Mouse (Mus musculus) midbrain, embryonic 12.5 days (tissue): ENCODE measurements around the gene Asgr1. TPM values are rescaled to one million over a fixed set of nuclear protein-coding genes. Genes with fewer than 3 reads are reported as not detected.

Source experiments
- ATAC-seq: fragments of 200-750 bp; cut with Nextera tagmentation; 2 replicates; pipeline ENCODE4 v1.8.0; 2017; ENCODE audit warnings: low read depth, moderate TSS enrichment, moderate library complexity; ENCODE audit not compliant: low FRiP score
- H3K27ac ChIP-seq: fragments of 300-500 bp; sonication (generic); replicated peaks from 2 replicates; pipeline ENCODE4 v1.5.1; 2016; ENCODE audit warnings: mild to moderate bottlenecking
- H3K27me3 ChIP-seq: fragments of 300-500 bp; sonication (generic); 2 replicates; pipeline ENCODE4 v1.6.1; 2016; ENCODE audit warnings: mild to moderate bottlenecking
- H3K36me3 ChIP-seq: fragments of 300-500 bp; sonication (generic); 2 replicates; pipeline ENCODE4 v1.6.1; 2016
- H3K4me1 ChIP-seq: fragments of 300-500 bp; sonication (generic); 2 replicates; pipeline ENCODE4 v1.6.1; 2016
- H3K4me2 ChIP-seq: fragments of 300-500 bp; sonication (generic); replicated peaks from 2 replicates; pipeline ENCODE4 v1.6.1; 2016; ENCODE audit warnings: mild to moderate bottlenecking, moderate library complexity
- H3K4me3 ChIP-seq: fragments of 300-500 bp; sonication (generic); 2 replicates; pipeline ENCODE4 v1.5.1; 2016; ENCODE audit warnings: mild to moderate bottlenecking
- H3K9ac ChIP-seq: fragments of 300-500 bp; sonication (generic); replicated peaks from 2 replicates; pipeline ENCODE4 v1.6.1; 2016; ENCODE audit warnings: mild to moderate bottlenecking, moderate library complexity
- H3K9me3 ChIP-seq: fragments of 300-500 bp; sonication (generic); 2 replicates; pipeline ENCODE4 v1.6.1; 2016; ENCODE audit warnings: mild to moderate bottlenecking
- WGBS: fragments of 180-500 bp; shearing (Covaris S2); methylation state at CpG from one replicate; pipeline ENCODE4 v1.1.7; 2016; 5-methylcytosine and 5-hydroxymethylcytosine counted together
- polyA plus RNA-seq: library from polyadenylated mRNA; unstranded; fragments of >200 nt; fragmentation: Nextera tagmentation; extraction: Ambion mirVana; gene quantifications from 2 replicates; pipeline ENCODE4 v1.2.1, GENCODE M21; 2016

Gene Asgr1
- polyA plus RNA-seq, 1 experiment from 2014 or later = 0.89 TPM

GRCm38 (mm10) chr11:70028401-70029129 lies 25.3 kb upstream of the Asgr1 start:
- Histone ChIP-seq H3K9ac (peak overlapping the region; percentile 54), H3K4me1 (peaks cover 69% of the 10 kb centered on the region), H3K9me3 (no peaks in the 10 kb centered on the region), H3K36me3 (peaks cover 26% of the 10 kb centered on the region), H3K4me3 (peak overlapping the region; percentile 41), H3K4me2 (peak overlapping the region; percentile 68), H3K27ac (peak overlapping the region; percentile 97), H3K27me3 (no peaks in the 10 kb centered on the region)
- ATAC-seq = peak; percentile 2; the same call in 1 of the 2 replicates
- WGBS = 25% methylated on average over 12 of the region's 12 CpGs

GRCm38 (mm10) chr11:70029130-70029801 lies 24.6 kb upstream of the Asgr1 start:
- Histone ChIP-seq H3K4me1 (peaks cover 64% of the 10 kb centered on the region), H3K4me3 (peak overlapping the region; percentile 41), H3K9me3 (no peaks in the 10 kb centered on the region), H3K36me3 (peaks cover 26% of the 10 kb centered on the region), H3K9ac (peak overlapping the region; percentile 57), H3K27ac (peak overlapping the region; percentile 97), H3K27me3 (no peaks in the 10 kb centered on the region), H3K4me2 (peak overlapping the region; percentile 68)
- under 1% methylated on average over 20 of the region's 20 CpGs for WGBS
- ATAC-seq = peak; percentile 95

GRCm38 (mm10) chr11:70029829-70030550 lies 23.9 kb upstream of the Asgr1 start:
- Histone ChIP-seq H3K9me3 (no peaks in the 10 kb centered on the region), H3K4me2 (peak overlapping the region; percentile 68), H3K4me3 (peak overlapping the region; percentile 41), H3K4me1 (peaks cover 56% of the 10 kb centered on the region), H3K27me3 (no peaks in the 10 kb centered on the region), H3K27ac (peak overlapping the region; percentile 97), H3K9ac (peak overlapping the region; percentile 57), H3K36me3 (peaks cover 30% of the 10 kb centered on the region)
- ATAC-seq = peak; percentile 45
- WGBS = 26% methylated on average over 11 of the region's 11 CpGs

- no peak for ATAC-seq
- H3K4me3 ChIP-seq = peak overlapping the region; percentile 41
- peak overlapping the region; percentile 97 for H3K27ac ChIP-seq
- peaks cover 49% of the 10 kb centered on the region for H3K4me1 ChIP-seq
- WGBS = 92% methylated on average over 28 of the region's 28 CpGs
- H3K36me3 ChIP-seq = peaks cover 30% of the 10 kb centered on the region
- H3K27me3 ChIP-seq = no peaks in the 10 kb centered on the region
- H3K9me3 ChIP-seq = no peaks in the 10 kb centered on the region
- peak overlapping the region; percentile 57 for H3K9ac ChIP-seq
- peak overlapping the region; percentile 68 for H3K4me2 ChIP-seq
Observed at GRCm38 (mm10) chr11:70030651-70031320, 23.1 kb upstream of the Asgr1 start.

- no peak for ATAC-seq
- Histone ChIP-seq H3K4me1 (peaks cover 44% of the 10 kb centered on the region), H3K36me3 (peaks cover 30% of the 10 kb centered on the region), H3K27ac (peak overlapping the region; percentile 15; the same call in 1 of the 2 replicates), H3K4me2 (no peak overlapping the region), H3K27me3 (no peaks in the 10 kb centered on the region), H3K9me3 (no peaks in the 10 kb centered on the region), H3K4me3 (no peak overlapping the region), H3K9ac (no peak overlapping the region)
- WGBS = 97% methylated on average over 11 of the region's 11 CpGs
Observed at GRCm38 (mm10) chr11:70031321-70031670, 22.6 kb upstream of the Asgr1 start.

- no peaks in the 10 kb centered on the region for H3K4me1 ChIP-seq
- no peaks in the 10 kb centered on the region for H3K9me3 ChIP-seq
- no peak for ATAC-seq
- H3K27ac ChIP-seq = no peak overlapping the region
- no peak overlapping the region for H3K4me3 ChIP-seq
- WGBS = 88% methylated on average over 7 of the region's 7 CpGs
- no peak overlapping the region for H3K9ac ChIP-seq
- H3K4me2 ChIP-seq = no peak overlapping the region
- no peaks in the 10 kb centered on the region for H3K27me3 ChIP-seq
- peaks cover 54% of the 10 kb centered on the region for H3K36me3 ChIP-seq
Observed at GRCm38 (mm10) chr11:70038174-70038573, 15.7 kb upstream of the Asgr1 start.

GRCm38 (mm10) chr11:70039631-70040030 lies 14.3 kb upstream of the Asgr1 start:
- H3K4me2 ChIP-seq = no peak overlapping the region
- peaks cover 62% of the 10 kb centered on the region for H3K36me3 ChIP-seq
- WGBS = 87% methylated on average over 10 of the region's 10 CpGs
- no peaks in the 10 kb centered on the region for H3K27me3 ChIP-seq
- H3K4me3 ChIP-seq = no peak overlapping the region
- no peaks in the 10 kb centered on the region for H3K9me3 ChIP-seq
- no peak overlapping the region for H3K27ac ChIP-seq
- ATAC-seq = no peak
- H3K4me1 ChIP-seq = no peaks in the 10 kb centered on the region
- H3K9ac ChIP-seq = no peak overlapping the region

GRCm38 (mm10) chr11:70040184-70040583 lies 13.7 kb upstream of the Asgr1 start:
- WGBS = 92% methylated on average over 7 of the region's 7 CpGs
- H3K9ac ChIP-seq = no peak overlapping the region
- no peak for ATAC-seq
- no peaks in the 10 kb centered on the region for H3K27me3 ChIP-seq
- H3K36me3 ChIP-seq = peaks cover 66% of the 10 kb centered on the region
- H3K9me3 ChIP-seq = no peaks in the 10 kb centered on the region
- no peak overlapping the region for H3K27ac ChIP-seq
- no peak overlapping the region for H3K4me3 ChIP-seq
- H3K4me1 ChIP-seq = no peaks in the 10 kb centered on the region
- no peak overlapping the region for H3K4me2 ChIP-seq

- Histone ChIP-seq H3K4me2 (no peak overlapping the region), H3K27ac (0 out of 2 replicates have a peak overlapping the region, but pooled peaks have one; percentile 25)
- 88% methylated on average over 23 of the region's 23 CpGs for WGBS
Observed at GRCm38 (mm10) chr11:70042309-70043085, 11.4 kb upstream of the Asgr1 start.

GRCm38 (mm10) chr11:70043665-70044064 lies 10.2 kb upstream of the Asgr1 start:
- Histone ChIP-seq H3K27ac (peak overlapping the region; percentile 25; the same call in 1 of the 2 replicates), H3K4me2 (no peak overlapping the region), H3K4me3 (no peak overlapping the region), H3K27me3 (no peaks in the 10 kb centered on the region), H3K4me1 (no peaks in the 10 kb centered on the region), H3K36me3 (peaks cover 58% of the 10 kb centered on the region), H3K9me3 (no peaks in the 10 kb centered on the region), H3K9ac (no peak overlapping the region)
- 81% methylated on average over 7 of the region's 7 CpGs for WGBS
- ATAC-seq = no peak

More at GRCm38 (mm10) chr11:70042309-70043085, 11.4 kb upstream of the Asgr1 start:
- no peaks in the 10 kb centered on the region for H3K4me1 ChIP-seq
- H3K9ac ChIP-seq = no peak overlapping the region
- H3K36me3 ChIP-seq = peaks cover 67% of the 10 kb centered on the region
- no peaks in the 10 kb centered on the region for H3K27me3 ChIP-seq
- no peaks in the 10 kb centered on the region for H3K9me3 ChIP-seq
- ATAC-seq = no peak
- H3K4me3 ChIP-seq = no peak overlapping the region

- Histone ChIP-seq H3K4me3 (no peak overlapping the region), H3K9ac (no peak overlapping the region), H3K9me3 (no peaks in the 10 kb centered on the region), H3K4me2 (no peak overlapping the region), H3K36me3 (peaks cover 44% of the 10 kb centered on the region), H3K4me1 (no peaks in the 10 kb centered on the region), H3K27me3 (no peaks in the 10 kb centered on the region), H3K27ac (no peak overlapping the region; the same call in 1 of the 2 replicates)
- no peak for ATAC-seq
- 38% methylated on average over 9 of the region's 9 CpGs for WGBS
Observed at GRCm38 (mm10) chr11:70045435-70045834, 8.4 kb upstream of the Asgr1 start.
